Mouse (Mus musculus): ENCODE data around the gene Fgf15. TPM values are rescaled to one million over a fixed set of nuclear protein-coding genes. Genes with fewer than 3 reads are reported as not detected.

The Fgf15 gene
- polyA plus RNA-seq, 1 experiment from 2014 or later = not detected

DNA sequence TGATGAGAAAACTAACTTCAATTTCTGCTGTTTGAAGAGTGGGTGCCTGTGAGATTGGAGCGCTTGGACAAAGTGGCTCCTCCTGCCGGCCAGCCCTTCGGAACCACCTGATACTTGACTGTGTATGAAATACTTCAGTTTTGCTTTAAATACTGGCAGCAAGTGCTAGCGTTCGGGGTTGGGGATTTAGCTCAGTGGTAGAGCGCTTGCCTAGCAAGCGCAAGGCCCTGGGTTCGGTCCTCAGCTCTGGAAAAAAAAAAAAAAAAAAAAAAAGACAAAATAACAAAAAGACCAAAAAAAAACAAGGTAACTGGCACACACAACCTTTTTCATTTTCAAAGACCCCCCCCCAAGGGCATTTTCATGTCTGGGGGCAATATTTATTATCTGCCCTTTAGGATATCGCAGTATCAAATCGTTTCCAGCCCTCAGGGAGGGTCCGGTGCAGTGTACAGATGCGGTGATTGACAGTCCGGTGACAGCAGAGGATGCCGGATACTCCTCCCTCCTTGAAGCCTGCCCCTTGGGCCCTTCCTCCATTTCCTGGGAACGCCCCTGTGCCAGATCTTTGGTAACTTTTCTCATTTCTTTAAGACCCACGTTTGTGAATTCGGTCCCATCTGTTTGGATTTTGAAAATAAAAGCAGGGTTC is 18.1 kb downstream of the Fgf15 start:
- peak; percentile 87 for ATAC-seq (ENCODE audit: low FRiP score, low TSS enrichment)
- WGBS = 6% methylated on average over 17 of the region's 17 CpGs
- Histone ChIP-seq H3K4me1 (replicated peaks; ENCODE audit: control insufficient read depth, insufficient read depth) (no peaks in the 10 kb centered on the region), H3K36me3 (ENCODE audit: control insufficient read depth, insufficient read depth, low read length) (peaks cover 12% of the 10 kb centered on the region; the same call in 1 of the 2 replicates), H3K9ac (ENCODE audit: low read length) (peak overlapping the region; percentile 84), H3K27ac (replicated peaks) (peak overlapping the region; percentile 81; the same call in 1 of the 2 replicates), H3K27me3 (ENCODE audit: control insufficient read depth, insufficient read depth, low read length) (no peaks in the 10 kb centered on the region), H3K4me2 (replicated peaks; ENCODE audit: low read depth) (peak overlapping the region; percentile 44), H3K4me3 (ENCODE audit: low read depth, low read length) (peak overlapping the region; percentile 77), H3K9me3 (ENCODE audit: control insufficient read depth, low read length) (no peaks in the 10 kb centered on the region)
- TF ChIP-seq EP300 (optimal IDR thresholded peaks at IDR 0.05) (no peak), CTCF (IDR thresholded peaks at IDR 0.05; ENCODE audit: low read depth) (peak; percentile 56)
- no peak for DNase-seq (ENCODE audit: low spot score)

DNA sequence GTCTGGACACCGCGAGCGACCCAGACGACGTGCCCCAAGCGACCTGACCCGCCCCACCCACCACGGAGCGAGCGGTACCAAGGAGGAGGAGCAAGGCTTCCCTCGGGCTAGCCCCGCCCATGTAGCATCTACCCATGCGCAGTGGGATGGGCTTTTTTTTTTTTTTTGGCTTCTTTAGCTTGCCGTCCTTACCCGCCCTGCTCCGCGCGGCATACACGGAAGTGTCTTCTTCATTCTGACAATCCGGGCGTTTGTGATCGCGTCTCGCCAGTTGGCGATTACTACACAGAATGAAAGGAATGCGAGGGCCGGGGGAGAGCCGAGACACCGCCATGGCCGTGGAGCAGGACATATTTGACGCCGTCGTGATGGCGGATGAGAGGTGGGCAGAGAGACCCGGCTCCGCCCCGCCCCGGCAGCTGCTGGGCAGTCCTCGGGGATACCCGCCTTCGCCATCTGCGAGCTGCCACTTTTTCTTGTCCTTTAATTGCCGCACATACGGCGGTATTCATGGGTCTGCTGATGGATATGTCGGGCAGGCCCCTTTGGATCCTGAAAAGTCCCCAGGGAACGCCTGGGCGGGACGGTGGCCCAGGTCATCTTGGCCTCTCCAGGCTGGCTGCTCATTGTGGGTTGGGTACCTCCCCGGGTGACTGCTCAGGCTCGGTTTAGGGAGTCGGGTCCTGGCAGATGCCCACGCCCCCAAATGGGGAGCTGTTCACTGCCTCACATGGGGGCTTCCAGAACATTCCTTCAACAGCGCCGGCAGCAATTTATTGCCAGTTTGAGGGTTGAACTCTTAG is 18.8 kb downstream of the Fgf15 start, which contains the start of gene LTO1:
Gene LTO1, plus strand, starts transcription at position 153 of the 803 bp plus-strand sequence.
- Histone ChIP-seq H3K4me1 (replicated peaks; ENCODE audit: control insufficient read depth, insufficient read depth) (no peaks in the 10 kb centered on the region), H3K36me3 (ENCODE audit: control insufficient read depth, insufficient read depth, low read length) (peaks cover 18% of the 10 kb centered on the region; the same call in 1 of the 2 replicates), H3K9ac (ENCODE audit: low read length) (peak within 1 kb of the TSS; percentile 84), H3K27me3 (ENCODE audit: control insufficient read depth, insufficient read depth, low read length) (no peaks in the 10 kb centered on the region), H3K27ac (replicated peaks) (peak within 1 kb of the TSS; percentile 81), H3K4me2 (replicated peaks; ENCODE audit: low read depth) (peak within 1 kb of the TSS; percentile 98), H3K9me3 (ENCODE audit: control insufficient read depth, low read length) (no peaks in the 10 kb centered on the region), H3K4me3 (ENCODE audit: low read depth, low read length) (peak within 1 kb of the TSS; percentile 77)
- ATAC-seq (ENCODE audit: low FRiP score, low TSS enrichment) (peak; percentile 90), DNase-seq (ENCODE audit: low spot score) (peak; percentile 94)
- WGBS = under 1% methylated on average over 55 of the region's 55 CpGs
- TF ChIP-seq EP300 (optimal IDR thresholded peaks at IDR 0.05) (peak; percentile 75), CTCF (IDR thresholded peaks at IDR 0.05; ENCODE audit: low read depth) (no peak)

DNA sequence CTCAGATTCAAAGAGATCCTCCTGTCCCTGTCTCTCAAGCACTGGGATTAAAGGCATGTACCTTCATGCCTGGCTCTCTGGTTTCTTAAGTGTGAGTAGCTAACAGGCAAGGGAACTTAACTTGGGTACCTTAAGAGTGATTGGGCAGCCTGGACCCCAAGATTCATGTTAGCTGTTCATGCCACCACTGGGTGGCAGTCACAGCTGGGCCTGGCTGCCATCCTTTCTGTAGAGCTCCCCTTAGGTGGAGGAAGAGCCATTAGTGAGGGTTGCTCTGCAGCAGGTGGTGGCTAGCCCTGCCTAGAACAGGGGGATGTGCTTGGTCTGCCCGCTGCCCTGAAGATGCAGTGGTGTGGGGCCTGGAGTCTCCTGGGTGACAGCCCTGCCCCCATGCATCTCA is 22.5 kb downstream of the Fgf15 start:
- no peak overlapping the region for H3K4me3 ChIP-seq (ENCODE audit: low read depth, low read length)
- H3K4me1 ChIP-seq (replicated peaks; ENCODE audit: control insufficient read depth, insufficient read depth) = no peaks in the 10 kb centered on the region
- no peak overlapping the region for H3K9ac ChIP-seq (ENCODE audit: low read length)
- H3K9me3 ChIP-seq (ENCODE audit: control insufficient read depth, low read length) = no peaks in the 10 kb centered on the region
- TF ChIP-seq EP300 (optimal IDR thresholded peaks at IDR 0.05) (no peak), CTCF (IDR thresholded peaks at IDR 0.05; ENCODE audit: low read depth) (peak; percentile 55)
- H3K27me3 ChIP-seq (ENCODE audit: control insufficient read depth, insufficient read depth, low read length) = no peaks in the 10 kb centered on the region
- no peak for DNase-seq (ENCODE audit: low spot score)
- no peak for ATAC-seq (ENCODE audit: low FRiP score, low TSS enrichment)
- 86% methylated on average over 1 of the region's 1 CpGs for WGBS
- H3K27ac ChIP-seq (replicated peaks) = no peak overlapping the region
- peaks cover 21% of the 10 kb centered on the region; the same call in 1 of the 2 replicates for H3K36me3 ChIP-seq (ENCODE audit: control insufficient read depth, insufficient read depth, low read length)
- no peak overlapping the region for H3K4me2 ChIP-seq (replicated peaks; ENCODE audit: low read depth)

DNA sequence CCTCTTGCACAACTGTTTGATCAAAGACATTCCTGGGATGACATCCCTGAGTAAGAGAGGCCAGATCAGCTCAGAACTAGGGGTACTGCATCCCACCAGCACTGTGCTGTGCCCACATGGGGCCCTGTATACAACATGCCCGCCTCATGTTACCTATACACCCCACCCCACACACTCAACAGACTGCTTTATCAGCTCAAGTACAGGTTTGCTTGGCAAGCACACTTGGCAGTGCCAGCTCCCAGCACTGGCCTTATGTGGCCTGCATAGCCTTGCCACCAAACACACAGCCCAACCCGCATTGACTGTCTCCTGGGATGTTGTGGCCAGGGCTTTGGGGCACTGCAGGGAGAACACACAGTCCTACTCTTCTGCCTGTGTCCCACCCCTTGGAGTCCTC is 31.3 kb downstream of the Fgf15 start:
- Histone ChIP-seq H3K9ac (ENCODE audit: low read length) (no peak overlapping the region), H3K36me3 (ENCODE audit: control insufficient read depth, insufficient read depth, low read length) (peaks cover 2% of the 10 kb centered on the region; the same call in 1 of the 2 replicates), H3K9me3 (ENCODE audit: control insufficient read depth, low read length) (no peaks in the 10 kb centered on the region), H3K4me2 (replicated peaks; ENCODE audit: low read depth) (no peak overlapping the region), H3K4me1 (replicated peaks; ENCODE audit: control insufficient read depth, insufficient read depth) (no peaks in the 10 kb centered on the region), H3K27me3 (ENCODE audit: control insufficient read depth, insufficient read depth, low read length) (no peaks in the 10 kb centered on the region), H3K4me3 (ENCODE audit: low read depth, low read length) (no peak overlapping the region), H3K27ac (replicated peaks) (no peak overlapping the region)
- WGBS = 83% methylated on average over 2 of the region's 2 CpGs
- TF ChIP-seq EP300 (optimal IDR thresholded peaks at IDR 0.05) = no peak
- no peak for TF ChIP-seq CTCF (IDR thresholded peaks at IDR 0.05; ENCODE audit: low read depth)
- no peak for DNase-seq (ENCODE audit: low spot score)
- 0 out of 2 replicates have a peak, but pooled peaks have one; percentile 19 for ATAC-seq (ENCODE audit: low FRiP score, low TSS enrichment)

DNA sequence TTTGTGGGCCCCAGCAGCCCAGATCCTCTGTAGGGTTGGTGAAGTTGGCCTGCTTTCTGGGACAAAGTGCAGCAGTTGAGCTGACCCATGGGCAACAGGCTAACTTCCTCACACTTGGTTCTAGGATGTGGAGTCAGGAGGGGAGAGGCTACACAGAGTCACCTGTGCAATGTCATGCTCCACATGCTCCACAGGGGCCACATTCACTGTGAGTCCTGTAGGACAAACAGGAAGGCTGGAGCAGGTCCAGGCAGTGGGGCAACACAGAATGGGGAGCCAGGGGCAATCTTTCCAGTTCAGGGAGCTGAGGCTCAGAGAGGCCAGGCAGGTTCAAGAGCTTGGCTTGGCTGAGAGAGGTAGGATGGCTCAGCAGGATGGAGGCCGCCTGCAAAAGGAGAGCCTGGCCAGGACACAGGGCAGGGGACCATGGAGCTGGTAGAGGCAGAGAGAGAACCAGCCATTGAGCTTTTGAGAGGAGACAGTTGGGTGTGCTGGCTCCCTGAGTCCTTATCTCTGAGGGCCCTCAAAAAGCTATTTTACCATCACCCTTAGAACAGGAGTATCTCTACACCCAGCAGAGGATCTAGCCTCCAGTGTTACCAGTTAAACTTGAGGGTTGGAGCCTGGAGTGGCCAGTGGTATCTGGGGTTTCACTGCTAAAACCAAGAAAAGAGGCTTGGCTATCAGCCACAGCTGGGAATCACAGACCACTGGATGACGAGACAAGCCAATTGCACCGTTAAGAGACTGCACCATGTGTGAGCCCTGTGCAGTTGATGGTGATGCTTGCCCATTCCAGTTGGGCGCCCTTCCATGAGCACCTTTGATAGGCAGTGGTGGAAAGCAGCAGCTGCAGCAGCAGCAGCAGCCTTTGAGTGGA is 31.9 kb downstream of the Fgf15 start:
- 81% methylated on average over 4 of the region's 4 CpGs for WGBS
- H3K4me1 ChIP-seq (replicated peaks; ENCODE audit: control insufficient read depth, insufficient read depth) = no peaks in the 10 kb centered on the region
- no peak for TF ChIP-seq CTCF (IDR thresholded peaks at IDR 0.05; ENCODE audit: low read depth)
- no peak for TF ChIP-seq EP300 (optimal IDR thresholded peaks at IDR 0.05)
- no peak overlapping the region for H3K9ac ChIP-seq (ENCODE audit: low read length)
- H3K9me3 ChIP-seq (ENCODE audit: control insufficient read depth, low read length) = no peaks in the 10 kb centered on the region
- H3K4me3 ChIP-seq (ENCODE audit: low read depth, low read length) = no peak overlapping the region
- 0 out of 2 replicates have a peak, but pooled peaks have one; percentile 15 for ATAC-seq (ENCODE audit: low FRiP score, low TSS enrichment)
- no peak overlapping the region for H3K4me2 ChIP-seq (replicated peaks; ENCODE audit: low read depth)
- no peaks in the 10 kb centered on the region for H3K27me3 ChIP-seq (ENCODE audit: control insufficient read depth, insufficient read depth, low read length)
- peaks cover 5% of the 10 kb centered on the region for H3K36me3 ChIP-seq (ENCODE audit: control insufficient read depth, insufficient read depth, low read length)
- H3K27ac ChIP-seq (replicated peaks) = no peak overlapping the region
- no peak for DNase-seq (ENCODE audit: low spot score)

Measured in stomach, postnatal 0 days (tissue).